Mouse (Mus musculus): ENCODE results near the gene Eml5.

DNA sequence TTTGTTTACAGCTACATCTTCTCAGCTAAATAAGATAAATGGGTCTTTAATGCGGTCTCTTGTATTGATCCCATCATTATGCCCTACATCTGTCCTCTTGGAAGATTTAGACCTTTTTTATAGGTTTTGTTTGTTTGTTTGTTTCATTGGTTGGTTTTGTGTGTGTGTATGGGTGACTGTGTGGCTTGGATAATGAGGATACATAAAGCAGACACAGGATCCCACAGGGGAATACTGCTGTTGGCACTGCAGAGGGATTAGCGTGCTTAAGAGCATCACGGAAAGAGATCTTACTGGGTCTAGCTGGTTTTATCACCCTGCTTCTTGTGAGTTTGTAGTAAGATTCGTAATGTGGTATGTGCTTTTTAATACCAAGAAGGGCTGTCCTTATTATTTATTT is 29.9 kb upstream of the Eml5 start:
- no peak for TF ChIP-seq CTCF (IDR thresholded peaks at IDR 0.05; ENCODE audit: insufficient read depth, low read depth, low read length)
- TF ChIP-seq POLR2A (IDR thresholded peaks at IDR 0.05; ENCODE audit: insufficient read depth, low read depth, low read length): no peak
